ENCODE assay signal across 18 mouse cellular contexts in the genomic region with DNA sequence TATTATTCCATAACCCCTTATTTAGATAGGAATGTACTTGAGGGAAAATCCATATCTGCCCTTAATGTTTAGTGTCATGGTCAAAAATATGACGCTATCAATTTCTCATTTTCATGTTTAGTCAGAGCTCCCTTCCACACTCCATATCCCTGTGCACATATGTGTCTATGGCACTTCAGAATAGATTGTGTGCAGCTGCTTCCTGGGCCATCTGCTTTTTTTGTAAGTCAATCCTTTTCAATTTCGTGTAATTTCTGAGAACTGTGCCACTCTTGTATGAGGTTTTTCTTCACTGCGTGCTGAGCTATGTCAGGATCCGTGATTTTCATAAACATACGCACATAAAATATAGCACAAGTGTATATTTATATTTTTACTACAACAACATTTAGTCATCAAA.
"Had no signal": no experiment of that assay in that cellular context is flagged by ENCODE, and none has a peak within 500 bp of the region (broad histone marks: within the 10 kb centered on the region; RNA-seq: fewer than 3 reads in every experiment).

No protein-coding gene starts in this region.

- H3K9ac ChIP-seq: kidney, embryonic 15.5 days; limb, embryonic 12.5 days; limb, embryonic 15.5 days; liver, embryonic 14.5 days; liver, postnatal 0 days; lung, embryonic 14.5 days had no signal

- ATAC-seq: liver, postnatal 0 days; lung, postnatal 0 days had no signal

- H3K36me3 ChIP-seq: kidney, embryonic 15.5 days; limb, embryonic 12.5 days; limb, embryonic 15.5 days; midbrain, embryonic 10.5 days had no signal

- H3K4me1 ChIP-seq: kidney, embryonic 15.5 days; limb, embryonic 12.5 days; limb, embryonic 15.5 days; midbrain, embryonic 10.5 days had no signal

- H3K9me3 ChIP-seq: kidney, embryonic 15.5 days; limb, embryonic 12.5 days; limb, embryonic 15.5 days; midbrain, embryonic 10.5 days had no signal

- H3K4me3 ChIP-seq: kidney, embryonic 15.5 days; left cerebral cortex, adult 2 months; limb, embryonic 12.5 days; limb, embryonic 15.5 days; midbrain, embryonic 10.5 days had no signal

- DNase-seq: kidney, adult 8-10 months; kidney, postnatal 10 days; kidney, postnatal 36 days; left cerebral cortex, postnatal 4 days; liver, postnatal 0 days; lung, embryonic 14.5 days; midbrain, embryonic 14.5 days; thymus, adult 18-20 months; thymus, postnatal 36 days had no signal

- H3K4me2 ChIP-seq: kidney, embryonic 15.5 days; limb, embryonic 12.5 days; limb, embryonic 15.5 days; liver, embryonic 11.5 days; lung, embryonic 14.5 days had no signal

- H3K27me3 ChIP-seq: kidney, embryonic 15.5 days; limb, embryonic 12.5 days; limb, embryonic 15.5 days had no signal

- H3K27ac ChIP-seq: kidney, embryonic 15.5 days; left cerebral cortex, adult 2 months; limb, embryonic 12.5 days; limb, embryonic 15.5 days; liver, embryonic 14.5 days; macrophage; midbrain, embryonic 10.5 days had no signal
